Mouse (Mus musculus) limb, embryonic 14.5 days (tissue): Measurements from ENCODE around the gene Gm10188. TPM values are rescaled to one million over a fixed set of nuclear protein-coding genes. Genes with fewer than 3 reads are reported as not detected.

Source experiments
- ATAC-seq: fragments of 200-750 bp; cut with Nextera tagmentation; 2 replicates; pipeline ENCODE4 v1.8.0; 2017; ENCODE audit warnings: low read depth, moderate number of reproducible peaks, moderate TSS enrichment; ENCODE audit not compliant: low FRiP score
- DNase-seq: peaks from one replicate; pipeline ENCODE4 v3.0.0-alpha.2; 2015; ENCODE audit warnings: low spot score
- H3K27ac ChIP-seq: fragments of 300-500 bp; sonication (generic); replicated peaks from 2 replicates; pipeline ENCODE4 v1.5.1; 2014; ENCODE audit warnings: low read depth, mild to moderate bottlenecking, low read length, moderate library complexity, mixed read lengths
- H3K27me3 ChIP-seq: fragments of 300-500 bp; sonication (generic); 2 replicates; pipeline ENCODE4 v1.6.1; 2014; ENCODE audit warnings: low read length, mixed read lengths; ENCODE audit not compliant: control insufficient read depth, insufficient read depth
- H3K36me3 ChIP-seq: fragments of 300-500 bp; sonication (generic); 2 replicates; pipeline ENCODE4 v1.6.1; 2014; ENCODE audit warnings: mild to moderate bottlenecking, low read length, moderate library complexity, mixed read lengths; ENCODE audit not compliant: control insufficient read depth, insufficient read depth
- H3K4me1 ChIP-seq: fragments of 300-500 bp; sonication (generic); 2 replicates; pipeline ENCODE4 v1.6.1; 2014; ENCODE audit warnings: antibody characterized with exemption, low read length, mixed read lengths; ENCODE audit not compliant: control insufficient read depth, insufficient read depth
- H3K4me2 ChIP-seq: fragments of 300-500 bp; sonication (generic); replicated peaks from 2 replicates; pipeline ENCODE4 v1.6.1; 2014; ENCODE audit warnings: low read depth, mild to moderate bottlenecking, low read length, moderate library complexity; ENCODE audit not compliant: severe bottlenecking
- H3K4me3 ChIP-seq: fragments of 300-500 bp; sonication (generic); replicated peaks from 2 replicates; pipeline ENCODE4 v1.5.1; 2014; ENCODE audit warnings: low read length
- H3K9ac ChIP-seq: fragments of 300-500 bp; sonication (generic); 2 replicates; pipeline ENCODE4 v1.6.1; 2014; ENCODE audit warnings: mild to moderate bottlenecking, low read depth, low read length, moderate library complexity; ENCODE audit not compliant: severe bottlenecking
- H3K9me3 ChIP-seq: fragments of 300-500 bp; sonication (generic); 2 replicates; pipeline ENCODE4 v1.6.1; 2016; ENCODE audit warnings: low read length; ENCODE audit not compliant: control insufficient read depth
- POLR2A ChIP-seq: fragments of 200-500 bp; IDR thresholded peaks from 2 replicates; pipeline ENCODE4 v1.8.0; 2012; ENCODE audit warnings: inconsistent platforms, mild to moderate bottlenecking, moderate library complexity, borderline replicate concordance; ENCODE audit not compliant: insufficient read depth, insufficient read length; ENCODE audit errors: extremely low read depth
- WGBS: fragments of 180-500 bp; shearing (Covaris S2); extraction: QIAGEN DNeasy Blood & Tissue Kit; methylation state at CpG from one replicate; pipeline ENCODE4 v1.1.7; 2014; 5-methylcytosine and 5-hydroxymethylcytosine counted together
- microRNA counts: library from miRNA; unstranded; fragments of <30 nt; microRNA quantifications from one replicate; lab custom pipeline; 2016
- microRNA-seq: library from miRNA; unstranded; fragments of <30 nt; microRNA quantifications from one replicate; pipeline ENCODE4, GENCODE M21; 2016
- polyA plus RNA-seq, 2 experiments: library from polyadenylated mRNA; depleted of rRNA in 1 of 2; stranded (reverse) in 1 of 2; unstranded in 1 of 2; fragments of >200 nt; fragmentation: Nextera tagmentation in 1 of 2; extraction: Ambion mirVana in 1 of 2; gene quantifications; 2 replicates each; pipeline versions ENCODE4 v1.2.1 to v1.2.3; 2012 to 2014

The Gm10188 gene
- polyA plus RNA-seq, 2 experiments: not detected

GRCm38 (mm10) chr1:132186303-132186702 lies 43.3 kb downstream of the Gm10188 start:
- ATAC-seq (no peak), DNase-seq (no peak)
- Histone ChIP-seq H3K9ac (no peak overlapping the region), H3K4me1 (peaks cover 6% of the 10 kb centered on the region; the same call in 1 of the 2 replicates), H3K9me3 (no peaks in the 10 kb centered on the region), H3K4me3 (no peak overlapping the region), H3K4me2 (no peak overlapping the region), H3K27me3 (peaks cover 27% of the 10 kb centered on the region), H3K27ac (no peak overlapping the region), H3K36me3 (no peaks in the 10 kb centered on the region)
- TF ChIP-seq POLR2A: no peak
- WGBS: 80% methylated on average over 4 of the region's 4 CpGs

MicroRNA genes within 50 kb of the gene (microRNA counts, 519-probe panel; counts per million panel counts)
- not detected for microRNA mmu-miR-135b (lab: Ali Mortazavi, UCI)

Small RNA genes within 50 kb of the gene (microRNA-seq; reads per million reads assigned to microRNA genes)
- gene Mir135b: 170 reads per million, percentile 54 among the genes with 10 or more reads in this experiment

Other genes with a start within 250 kb of the Gm10188 start
- gene Elk4, start 222.2 kb downstream of the Gm10188 start, polyA plus RNA-seq (2012; rRNA removed): 26.8 and 30.0 TPM in 2 replicates
- gene Elk4, start 222.2 kb downstream of the Gm10188 start, polyA plus RNA-seq (2014; fragmentation: Nextera tagmentation; extraction: Ambion mirVana): 36.6 and 38.8 TPM in 2 replicates
- gene Mfsd4a, start 161.7 kb downstream of the Gm10188 start, polyA plus RNA-seq (2012; rRNA removed): 1.1 and 1.3 TPM in 2 replicates
- gene Mfsd4a, start 161.7 kb downstream of the Gm10188 start, polyA plus RNA-seq (2014; fragmentation: Nextera tagmentation; extraction: Ambion mirVana): 12.3 and 15.3 TPM in 2 replicates
- gene Cdk18, start 90.1 kb downstream of the Gm10188 start, polyA plus RNA-seq (2012; rRNA removed): 8.5 and 9.2 TPM in 2 replicates
- 2.5 and 3.7 TPM in 2 replicates for gene Cdk18, start 90.1 kb downstream of the Gm10188 start, polyA plus RNA-seq (2014; fragmentation: Nextera tagmentation; extraction: Ambion mirVana)
- 0.94 and 1.3 TPM in 2 replicates for gene Lemd1, start 38.3 kb downstream of the Gm10188 start, polyA plus RNA-seq (2012; rRNA removed)
- gene Lemd1, start 38.3 kb downstream of the Gm10188 start, polyA plus RNA-seq (2014; fragmentation: Nextera tagmentation; extraction: Ambion mirVana): 0.72 and 0.91 TPM in 2 replicates
- gene AC124108.1, start 38.3 kb downstream of the Gm10188 start, polyA plus RNA-seq (2012; rRNA removed): 0.80 and 0.81 TPM in 2 replicates
- gene AC124108.1, start 38.3 kb downstream of the Gm10188 start, polyA plus RNA-seq (2014; fragmentation: Nextera tagmentation; extraction: Ambion mirVana): 0.14 and 0.17 TPM in 2 replicates
- 0.10 and 0.12 TPM in 2 replicates for gene Klhdc8a, start 68.9 kb upstream of the Gm10188 start, polyA plus RNA-seq (2012; rRNA removed)
- gene Klhdc8a, start 68.9 kb upstream of the Gm10188 start, polyA plus RNA-seq (2014; fragmentation: Nextera tagmentation; extraction: Ambion mirVana): 0.07 and 0.19 TPM in 2 replicates
- 1.7 and 2.2 TPM in 2 replicates for gene Nuak2, start 86.4 kb upstream of the Gm10188 start, polyA plus RNA-seq (2012; rRNA removed)
- gene Nuak2, start 86.4 kb upstream of the Gm10188 start, polyA plus RNA-seq (2014; fragmentation: Nextera tagmentation; extraction: Ambion mirVana): 3.3 and 3.4 TPM in 2 replicates
- gene Tmcc2, start 161.5 kb upstream of the Gm10188 start, polyA plus RNA-seq (2012; rRNA removed): 18.0 and 24.2 TPM in 2 replicates
- gene Tmcc2, start 161.5 kb upstream of the Gm10188 start, polyA plus RNA-seq (2014; fragmentation: Nextera tagmentation; extraction: Ambion mirVana): 9.1 and 9.3 TPM in 2 replicates
- gene Dstyk, start 187.8 kb upstream of the Gm10188 start, polyA plus RNA-seq (2012; rRNA removed): 17.1 and 17.8 TPM in 2 replicates
- 18.3 and 20.8 TPM in 2 replicates for gene Dstyk, start 187.8 kb upstream of the Gm10188 start, polyA plus RNA-seq (2014; fragmentation: Nextera tagmentation; extraction: Ambion mirVana)
- 43.6 and 48.1 TPM in 2 replicates for gene Rbbp5, start 247.6 kb upstream of the Gm10188 start, polyA plus RNA-seq (2012; rRNA removed)
- 37.4 and 43.6 TPM in 2 replicates for gene Rbbp5, start 247.6 kb upstream of the Gm10188 start, polyA plus RNA-seq (2014; fragmentation: Nextera tagmentation; extraction: Ambion mirVana)